Mouse (Mus musculus) lung, postnatal 25 days (tissue): ENCODE results near the gene Jagn1.

Experiments used
- DNase-seq: peaks from one replicate; pipeline ENCODE4 v3.0.0; 2022; ENCODE audit warnings: low spot score

The Jagn1 gene

DNA sequence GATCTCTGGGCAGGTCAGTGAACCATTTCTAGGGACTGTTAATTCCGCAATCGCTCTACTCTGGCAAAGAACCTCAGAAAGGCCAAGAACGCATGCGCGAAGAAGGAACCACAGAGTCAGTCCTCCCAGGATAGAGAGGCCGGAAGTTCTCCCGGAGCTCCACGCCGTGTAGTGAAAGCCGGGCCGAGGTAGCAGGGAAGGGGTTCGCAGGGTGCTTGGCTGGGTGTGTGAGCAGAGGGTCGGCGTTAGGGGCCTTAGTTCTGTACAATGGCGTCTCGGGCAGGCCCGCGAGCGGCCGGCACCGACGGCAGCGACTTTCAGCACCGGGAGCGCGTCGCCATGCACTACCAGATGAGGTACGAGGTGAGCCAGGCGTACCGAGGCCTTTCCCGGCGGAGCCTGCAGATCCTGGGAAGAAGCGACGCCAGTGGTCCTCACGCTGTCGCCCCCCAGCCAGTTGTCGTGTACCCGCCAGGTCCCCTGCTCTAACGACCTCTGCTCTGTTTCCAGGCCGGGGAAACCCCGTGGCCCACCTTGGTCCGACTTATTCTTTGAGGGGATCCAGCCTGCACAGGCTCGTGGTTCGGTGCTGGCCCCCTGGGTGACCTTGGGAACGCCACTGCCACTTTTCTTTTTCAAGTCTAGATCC is at the start of gene Jagn1:
Gene Jagn1, plus strand, starts transcription at position 128 of the 649 bp plus-strand sequence.
- peak; percentile 93 for DNase-seq

DNA sequence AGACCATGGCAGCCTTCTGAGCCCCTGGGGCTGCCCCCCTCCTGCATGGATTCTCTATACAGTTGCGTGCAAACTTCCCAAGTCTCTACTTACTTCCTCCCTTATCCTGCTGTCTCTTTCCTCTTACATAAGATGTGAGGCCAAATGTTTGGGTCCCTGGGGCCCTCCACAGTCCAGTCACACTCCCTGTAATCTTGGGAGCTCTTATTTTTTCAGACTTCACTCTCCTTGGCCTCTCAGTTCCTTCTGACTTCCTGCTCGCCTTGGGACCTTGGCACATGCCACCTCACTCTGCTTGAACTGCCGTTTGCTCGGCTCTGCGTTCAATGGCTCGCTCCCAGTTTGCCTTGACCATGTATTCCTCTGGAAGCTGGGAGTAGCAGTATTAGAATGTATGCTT is 48.4 kb upstream of the Jagn1 start:
- no peak for DNase-seq

DNA sequence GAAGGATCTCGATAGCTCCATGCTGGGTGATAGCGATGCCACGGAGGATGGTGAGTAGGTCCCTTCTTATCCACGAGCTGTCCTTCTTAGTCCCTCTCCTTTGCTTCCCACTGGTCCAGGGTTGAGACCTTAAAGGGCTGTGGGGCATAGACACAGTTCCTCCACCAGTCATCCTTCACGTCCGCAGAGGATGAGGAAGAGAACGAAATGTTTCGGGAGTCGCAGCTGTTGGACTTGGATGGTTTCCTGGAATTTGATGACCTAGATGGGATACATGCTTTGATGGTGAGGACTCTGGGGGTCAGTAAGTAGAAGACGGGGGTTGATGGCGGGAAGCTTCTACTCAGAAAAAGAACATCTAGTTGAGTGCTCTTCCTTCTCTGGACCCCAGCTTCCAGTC is 47.6 kb upstream of the Jagn1 start:
- no peak for DNase-seq

DNA sequence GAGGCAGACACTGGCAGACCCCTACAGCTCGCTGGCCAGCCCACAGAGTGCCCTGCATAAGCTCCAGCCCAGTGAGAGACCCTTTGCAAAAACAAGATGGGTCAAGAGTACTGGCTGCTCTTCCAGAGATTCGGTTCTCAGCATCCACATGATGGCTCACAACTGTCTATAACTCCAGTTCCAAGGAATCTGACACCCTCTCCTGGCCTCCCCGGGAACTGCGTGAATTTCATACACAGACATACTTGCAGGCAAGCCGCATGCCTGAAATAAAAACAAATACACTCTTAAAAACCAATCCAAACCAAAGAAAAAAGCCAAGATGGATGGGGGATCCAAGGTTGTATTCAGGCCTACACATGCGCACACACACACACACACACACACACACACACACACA is 46.9 kb upstream of the Jagn1 start:
- DNase-seq, result no peak

DNA sequence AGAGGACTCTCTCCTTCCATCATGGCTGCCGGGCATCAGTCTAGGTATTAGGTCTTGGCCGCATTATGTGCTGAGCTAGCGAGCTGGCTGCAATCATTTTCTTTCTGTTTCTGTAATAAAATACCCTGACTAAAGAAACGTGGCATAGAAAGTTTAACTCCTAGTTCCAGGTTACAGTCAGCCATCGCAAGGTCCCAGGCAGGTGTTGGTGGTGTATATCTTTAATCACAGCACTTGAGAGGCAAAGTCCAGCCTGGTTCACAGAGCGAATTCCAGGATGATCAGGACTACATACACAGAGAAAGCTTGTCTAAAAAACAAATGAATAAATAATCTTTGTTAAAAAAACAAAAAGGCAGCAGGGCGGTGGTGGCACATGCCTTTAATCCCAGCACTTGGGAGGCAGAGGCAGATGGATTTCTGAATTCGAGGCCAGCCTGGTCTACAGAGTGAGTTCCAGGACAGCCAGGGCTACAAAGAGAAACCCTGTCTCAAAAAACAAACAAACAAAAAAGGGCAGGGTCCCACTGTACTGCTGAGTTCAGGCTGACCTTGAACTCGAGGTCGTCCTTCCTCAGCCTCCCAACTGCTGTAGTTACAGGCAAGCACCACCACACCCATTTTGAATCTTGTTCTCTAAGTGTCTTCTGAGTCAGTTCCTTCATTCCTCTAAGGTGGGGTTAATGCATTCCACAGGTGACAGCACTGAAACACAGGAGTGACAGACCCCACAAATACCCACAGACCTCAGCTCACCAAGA is 45.9 kb upstream of the Jagn1 start:
- DNase-seq, result no peak

DNA sequence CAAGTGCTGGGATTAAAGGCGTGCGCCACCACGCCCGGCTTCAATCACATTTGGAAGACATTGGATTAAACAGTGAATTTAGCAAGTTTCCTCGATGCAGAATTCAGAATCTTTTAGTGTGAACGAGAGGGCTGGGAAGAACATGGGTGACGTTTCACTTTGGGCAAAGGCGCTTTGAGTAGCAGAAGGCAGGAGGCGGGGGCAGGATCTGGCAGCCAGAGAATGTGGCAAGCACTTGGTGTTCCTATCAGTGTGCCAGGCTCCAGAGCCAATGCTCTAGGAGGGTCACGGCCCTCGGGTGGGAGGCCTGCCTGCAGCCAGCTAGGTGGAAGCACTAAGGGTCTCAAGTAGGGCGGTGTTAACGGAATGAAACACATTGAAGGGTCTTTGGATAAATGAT is 40.3 kb upstream of the Jagn1 start:
- DNase-seq, result no peak

DNA sequence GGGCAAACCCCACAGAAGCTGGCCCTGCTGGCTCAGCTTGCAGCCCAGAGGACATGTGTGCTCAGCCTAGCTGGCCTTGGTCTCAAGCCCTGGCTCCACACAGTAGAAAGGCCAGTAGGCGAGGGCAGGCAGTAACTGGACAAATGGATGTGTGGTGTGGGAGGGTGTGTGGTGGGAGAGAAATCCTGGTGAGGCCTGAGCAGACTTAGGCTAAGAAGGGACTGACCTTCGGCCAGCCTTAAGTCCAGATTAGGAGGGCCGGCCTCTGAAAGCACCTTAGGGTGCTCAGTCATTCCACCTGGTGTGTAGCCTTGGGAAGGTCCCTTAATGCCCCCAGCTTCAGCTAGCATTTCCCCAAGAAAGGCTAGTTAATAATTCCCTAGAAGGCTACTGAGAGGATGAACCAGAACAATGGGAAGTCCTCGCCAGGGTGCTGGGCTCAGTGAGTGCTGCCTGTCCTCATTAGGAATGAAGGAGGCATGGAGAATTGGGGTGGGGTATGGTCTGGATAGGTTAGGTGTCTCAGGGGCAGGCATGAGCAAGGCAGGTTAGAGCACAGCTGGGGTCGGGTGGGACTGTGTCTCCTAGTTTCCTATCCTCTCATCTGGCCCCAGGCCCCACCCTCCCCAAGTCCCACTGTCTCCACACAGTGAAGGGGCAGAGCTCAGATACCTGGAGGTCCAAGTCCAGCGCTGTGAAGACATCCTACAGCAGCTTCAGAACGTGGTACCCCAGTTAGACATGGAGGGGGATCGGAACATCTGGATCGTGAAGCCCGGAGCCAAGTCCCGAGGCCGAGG is 37.5 kb upstream of the Jagn1 start:
- DNase-seq, result no peak

DNA sequence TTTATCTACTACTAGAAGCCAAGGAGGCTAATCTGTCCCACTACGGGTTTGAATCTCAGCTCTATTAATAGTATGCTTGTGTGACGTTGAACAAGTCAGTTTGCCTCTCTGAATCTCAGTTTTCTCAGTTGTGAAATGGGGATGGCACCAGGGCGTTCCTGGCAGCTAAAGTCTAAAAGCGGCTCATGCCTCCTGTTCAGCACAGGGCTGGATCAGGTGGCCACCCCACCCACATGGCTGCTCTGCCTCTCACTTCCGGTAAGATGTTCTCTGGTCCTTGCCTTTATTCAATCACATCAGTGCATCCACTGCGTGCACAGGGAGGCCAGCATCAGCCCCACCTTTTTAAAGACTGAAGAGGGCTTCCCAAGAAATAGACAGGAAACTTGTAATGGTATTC is 36.9 kb upstream of the Jagn1 start:
- no peak for DNase-seq

DNA sequence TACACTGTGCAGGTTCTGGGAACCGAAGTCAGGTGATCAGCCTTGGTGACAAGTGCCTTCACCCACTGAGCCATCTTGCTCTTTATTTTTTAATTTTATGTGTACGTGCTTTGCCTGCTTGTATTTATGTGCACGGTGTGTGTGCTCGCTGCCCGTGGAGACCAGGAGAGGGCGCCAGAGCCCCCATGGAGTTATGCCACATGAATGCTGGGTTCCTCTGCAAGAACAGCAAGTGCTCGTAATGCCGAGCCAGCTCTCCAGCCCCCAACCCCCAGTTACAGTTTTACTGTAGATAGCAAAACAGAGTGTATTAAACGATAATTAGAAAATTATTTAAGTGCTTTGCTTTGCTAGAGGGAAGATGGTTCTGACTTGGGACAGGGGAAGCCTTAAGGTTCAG is 35.7 kb upstream of the Jagn1 start:
- DNase-seq, result no peak

DNA sequence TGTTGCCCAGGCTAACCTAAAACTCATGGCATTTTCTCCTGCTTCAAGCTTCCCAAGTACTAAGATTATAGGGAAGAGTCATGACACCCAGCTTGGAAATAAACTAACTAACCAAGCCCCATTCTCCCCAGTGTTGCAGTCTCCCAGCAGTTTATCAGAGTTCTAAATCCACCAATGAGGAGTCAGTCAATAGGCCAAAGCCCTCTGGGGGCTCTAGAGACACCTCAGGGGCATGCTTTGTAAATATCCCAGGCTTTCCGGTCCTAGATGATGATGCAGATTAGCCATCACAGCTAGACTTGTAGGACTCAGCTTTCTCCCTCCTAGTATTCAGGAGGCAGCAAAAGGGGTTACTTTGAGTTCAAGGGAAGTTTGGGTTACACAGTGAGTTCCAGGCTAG is 32.4 kb upstream of the Jagn1 start:
- no peak for DNase-seq

DNA sequence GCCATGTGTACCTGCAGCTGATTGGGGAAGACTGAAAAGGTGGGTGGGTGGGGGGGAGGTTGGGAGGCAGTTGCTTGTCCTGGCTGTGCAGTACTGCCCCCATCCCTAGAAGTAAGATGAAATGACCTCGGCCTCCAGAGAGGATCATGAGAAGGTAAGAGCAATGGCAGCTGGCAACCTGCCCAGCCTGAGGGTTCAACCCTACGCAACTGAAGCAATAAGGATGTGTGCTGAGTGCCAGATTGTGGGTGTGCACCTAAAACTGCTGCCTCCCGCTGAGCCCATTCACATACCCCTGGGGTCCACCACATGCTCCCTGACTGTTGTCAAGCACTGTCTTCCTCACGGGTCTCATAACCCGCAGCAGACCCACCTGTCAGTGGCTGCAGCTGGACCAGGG is 26.0 kb upstream of the Jagn1 start:
- no peak for DNase-seq

DNA sequence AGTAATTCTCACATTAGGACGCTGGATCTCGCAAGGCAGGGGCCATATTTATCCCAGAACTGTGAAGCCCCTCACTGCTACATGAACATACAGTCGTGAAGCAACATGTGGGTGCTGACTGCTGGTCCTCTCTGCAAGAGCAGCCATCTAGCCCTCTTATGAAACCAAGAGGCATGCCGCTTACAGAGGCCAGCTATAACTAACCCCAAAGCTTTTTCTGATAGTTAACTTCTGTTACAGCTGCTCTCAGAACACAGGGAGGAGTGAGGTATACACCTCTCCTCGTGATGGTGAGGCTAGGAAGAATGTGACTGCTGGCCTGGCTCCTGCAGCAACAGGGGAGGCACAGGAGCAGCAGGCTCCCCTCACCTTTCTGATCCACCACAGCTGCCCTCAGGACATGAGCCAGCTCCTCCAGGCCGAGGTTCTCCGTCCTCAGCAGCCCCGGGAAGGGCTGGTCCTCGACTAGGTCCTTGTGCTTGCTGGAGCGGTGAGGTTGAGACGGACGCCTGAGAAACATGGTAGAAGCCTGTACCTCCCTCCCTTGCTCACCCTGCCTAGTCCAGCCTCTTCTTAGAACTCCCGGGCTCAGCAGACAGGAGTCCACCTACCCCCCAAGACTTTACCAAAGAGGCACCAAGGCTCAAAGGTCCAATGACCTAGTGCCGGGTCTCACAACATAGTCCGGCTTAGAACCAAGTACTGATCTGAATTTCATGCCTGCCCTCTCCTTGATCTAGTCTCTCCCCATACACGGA is 23.7 kb upstream of the Jagn1 start:
- no peak for DNase-seq

DNA sequence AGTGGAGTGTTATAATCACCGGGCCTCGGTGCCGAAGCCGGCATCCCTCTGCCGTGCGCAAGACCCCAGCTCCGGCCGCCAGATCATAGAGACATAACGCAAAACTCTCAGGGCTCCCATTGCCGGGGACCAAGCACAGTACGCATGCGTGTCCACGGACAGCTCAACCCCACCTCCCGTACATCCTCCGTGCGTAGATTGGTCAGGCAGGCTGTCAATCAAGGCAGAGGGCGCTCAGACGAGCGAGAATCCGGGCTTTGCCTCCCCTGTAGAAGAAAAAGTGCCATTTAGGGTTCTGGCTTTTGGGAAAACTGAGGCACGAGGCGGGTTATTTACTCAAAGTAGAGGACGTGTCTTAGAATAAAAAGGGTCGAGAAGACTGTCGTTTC is 23.2 kb upstream of the Jagn1 start, which contains the start of gene Rpusd3:
Gene Rpusd3, minus strand, starts transcription at position 142 of the 389 bp plus-strand sequence.
- peak; percentile 98 for DNase-seq

DNA sequence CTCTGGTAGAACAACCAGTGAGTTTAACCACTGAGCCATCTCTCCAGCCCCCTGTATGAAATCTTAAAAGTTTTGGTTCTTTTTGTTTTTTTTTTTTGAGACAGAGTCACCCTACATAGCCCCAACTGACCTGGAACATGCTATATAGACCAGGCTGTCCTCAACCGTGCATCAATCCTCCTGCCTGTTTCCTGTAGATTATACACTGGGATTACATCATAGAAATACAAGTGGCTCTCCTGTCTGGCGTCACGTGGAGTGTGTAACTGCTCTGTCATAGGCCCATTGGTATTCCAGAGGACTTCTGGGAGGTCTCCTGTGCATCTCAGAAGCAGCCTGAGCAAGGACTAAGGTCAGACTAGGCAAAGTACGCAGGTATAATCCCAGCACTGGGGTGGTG is 19.4 kb upstream of the Jagn1 start:
- no peak for DNase-seq

DNA sequence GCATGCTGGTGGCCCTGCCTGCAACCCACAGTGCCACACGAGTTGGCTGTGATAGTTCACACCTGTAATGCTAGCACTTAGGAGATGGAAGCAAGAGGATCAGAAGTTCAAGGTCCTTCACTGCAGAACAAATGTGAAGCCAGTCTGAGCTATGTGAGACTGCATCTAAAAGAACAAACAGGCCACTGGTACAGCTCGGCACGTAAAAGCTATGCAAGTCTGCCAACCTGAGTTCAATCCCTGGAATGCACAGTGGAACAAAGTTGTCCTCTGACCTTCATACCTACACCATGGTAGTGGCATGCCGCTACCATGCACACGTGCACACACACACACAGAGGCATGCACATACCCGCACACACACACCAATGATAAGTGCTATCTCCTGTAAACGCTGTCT is 18.2 kb upstream of the Jagn1 start:
- no peak for DNase-seq

DNA sequence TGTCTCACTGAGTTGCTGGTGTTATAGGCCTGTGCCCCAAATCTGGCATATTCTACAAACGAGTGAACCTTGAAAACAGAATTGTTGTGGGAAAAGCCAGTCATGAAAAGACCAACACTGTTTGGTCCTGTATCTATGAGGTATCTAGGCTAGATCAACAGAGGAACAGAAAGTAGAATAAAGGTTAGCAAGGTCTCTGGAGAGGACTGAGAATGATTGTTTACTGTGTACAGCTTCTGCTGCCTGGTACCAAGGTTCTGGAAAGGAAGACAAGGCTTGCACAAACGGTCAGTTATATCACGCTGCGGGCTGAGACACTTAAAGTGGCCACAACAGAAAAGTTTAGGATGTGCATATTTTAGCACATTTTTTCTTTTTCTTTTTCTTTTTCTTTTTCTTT is 15.7 kb upstream of the Jagn1 start:
- no peak for DNase-seq

DNA sequence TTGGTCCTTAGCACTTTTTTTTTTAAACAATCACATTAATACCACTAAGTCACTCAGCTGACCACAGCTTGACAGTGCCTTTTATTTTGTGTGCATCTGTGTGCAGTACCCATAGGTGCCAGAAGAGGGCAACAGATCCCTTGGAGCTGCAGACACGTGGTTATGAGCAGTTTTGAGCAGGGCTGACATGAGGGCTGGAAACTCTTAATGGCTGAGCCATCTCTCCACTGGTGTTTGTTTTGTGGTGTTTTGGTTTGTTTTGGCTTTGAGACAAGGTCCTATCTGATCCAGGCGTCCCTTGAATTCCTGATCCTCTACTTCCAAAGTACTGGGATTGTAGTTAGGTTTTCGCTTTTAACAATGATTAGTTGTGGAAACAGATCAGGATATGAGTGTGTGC is 15.0 kb upstream of the Jagn1 start:
- peak; percentile 34 for DNase-seq

DNA sequence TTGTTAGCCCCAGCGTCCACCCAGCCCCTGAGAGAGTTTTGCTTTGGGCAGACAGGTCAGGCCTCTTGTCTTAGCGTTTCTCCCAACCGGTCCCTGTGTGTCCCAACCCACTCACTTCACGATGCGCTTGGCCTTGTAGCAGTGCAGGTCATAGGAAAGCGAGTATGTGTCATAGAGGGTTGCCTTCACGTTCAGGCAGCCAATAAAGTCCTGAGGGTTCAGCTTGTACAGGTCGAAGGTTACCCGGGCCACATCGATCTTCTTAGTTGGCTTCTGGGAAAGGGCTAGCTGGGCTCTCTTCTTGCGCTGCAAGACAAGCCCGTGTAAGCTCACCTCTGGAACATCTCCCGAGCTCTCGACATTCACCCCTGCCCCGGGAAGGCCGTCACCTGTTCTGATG is 14.4 kb upstream of the Jagn1 start:
- DNase-seq, result no peak

DNA sequence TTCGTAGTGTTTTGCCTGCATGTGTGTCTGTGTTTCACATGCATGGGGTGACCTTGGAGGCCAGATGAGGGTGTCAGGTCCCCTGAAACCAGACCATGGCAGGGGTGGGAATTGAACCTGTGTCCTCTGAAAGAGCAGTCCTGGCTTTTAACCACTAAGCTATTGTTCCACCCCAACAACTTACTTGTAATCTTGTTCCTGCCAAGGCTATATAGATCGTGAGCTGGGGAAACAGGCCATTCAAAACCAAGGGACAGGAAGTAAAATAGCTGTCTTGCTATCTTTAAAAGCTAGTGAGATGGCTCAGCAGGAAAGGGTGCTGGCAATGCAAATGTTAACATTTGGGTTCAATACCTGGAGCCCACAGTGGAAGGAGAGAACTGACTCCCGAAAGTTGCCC is 12.4 kb upstream of the Jagn1 start:
- DNase-seq, result no peak

DNA sequence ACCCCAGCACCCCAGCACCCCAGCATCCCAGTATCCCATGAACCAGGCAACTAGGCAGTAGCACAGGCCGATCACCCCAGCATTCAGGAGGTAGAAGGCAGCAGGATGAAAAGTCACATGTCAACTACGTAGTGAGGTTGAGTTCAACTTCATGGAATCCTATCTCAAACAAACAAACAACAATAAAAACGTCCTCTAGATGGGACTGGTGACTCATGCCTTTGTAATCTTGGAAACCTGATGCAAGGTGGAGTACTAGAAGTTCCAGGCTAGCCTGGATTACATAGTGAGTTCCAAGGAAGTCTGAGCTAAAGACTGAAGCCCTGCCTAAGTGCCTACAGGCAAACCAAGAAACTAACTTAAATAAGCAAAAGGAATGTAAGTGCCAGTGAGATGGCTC is 11.5 kb upstream of the Jagn1 start:
- no peak for DNase-seq

DNA sequence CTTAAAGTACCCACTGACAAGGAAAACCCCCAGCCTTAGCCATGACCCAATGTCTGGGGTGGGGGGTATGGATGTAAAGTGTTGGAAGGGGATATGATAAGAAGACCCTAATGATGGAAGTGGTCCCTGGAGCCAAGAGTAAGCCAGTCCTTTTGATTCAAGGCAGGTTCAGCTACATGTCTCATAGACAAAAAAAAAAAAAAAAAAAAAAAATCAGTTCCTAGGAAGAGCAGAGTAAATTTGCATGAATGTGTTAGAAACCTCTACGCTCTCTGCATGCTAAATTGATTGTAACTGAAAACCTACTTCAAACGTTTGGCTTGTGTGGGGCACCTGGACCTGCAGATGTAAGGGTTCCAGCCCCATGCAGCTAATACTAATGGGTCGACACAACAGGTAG is 10.6 kb upstream of the Jagn1 start:
- no peak for DNase-seq

DNA sequence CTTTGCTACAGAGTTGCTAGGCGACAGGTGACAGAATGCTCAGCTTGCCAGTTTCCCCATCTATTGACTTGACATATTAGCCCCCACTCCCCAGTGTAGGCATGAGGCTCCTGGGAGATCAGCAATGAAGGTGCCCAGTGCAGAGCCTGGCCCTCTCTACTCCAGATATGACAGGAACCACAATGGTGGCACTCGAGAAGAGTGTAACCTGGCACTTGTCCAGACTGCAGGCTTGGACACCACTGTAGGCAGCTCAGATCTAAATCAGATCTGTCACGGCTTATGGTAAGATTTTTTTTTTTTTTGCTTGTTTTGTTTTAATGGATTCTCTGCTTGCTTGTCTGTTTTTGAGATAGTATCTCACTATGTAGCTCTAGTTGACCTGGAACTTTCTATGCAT is 8.7 kb upstream of the Jagn1 start:
- no peak for DNase-seq
